Mouse (Mus musculus) layer of hippocampus, postnatal 14 days (tissue): ENCODE measurements around the gene Bcl11b. TPM values are rescaled to one million over a fixed set of nuclear protein-coding genes. Genes with fewer than 3 reads are reported as not detected.

ENCODE experiments used
- DNase-seq, 2 experiments: peaks; one replicate each; pipeline ENCODE4 v3.0.0; 2021 to 2022; ENCODE audit warnings: low spot score in 2 of 2, mixed read lengths in 1 of 2
- long read RNA-seq, 2 experiments: library from polyadenylated mRNA; stranded (forward); transcript quantifications; one replicate each; pipeline ENCODE4 v2.0.0; 2021
- total RNA-seq, 2 experiments: library from RNA; stranded (reverse); gene quantifications; 2 replicates each; pipeline ENCODE4 v1.2.3; 2021

The Bcl11b gene
- 100 to 1,000 TPM; 108 to 112 TPM for total RNA-seq
- long read RNA-seq, experiment 1, full-length matches to known transcripts, result 10 of 44 reads
- long read RNA-seq, experiment 1, partial matches to known transcripts, result 5 of 44 reads
- long read RNA-seq, experiment 1, other reads (novel, unspliced or antisense), result 29 of 44 reads
- long read RNA-seq, experiment 2, full-length matches to known transcripts, result 6 of 42 reads
- long read RNA-seq, experiment 2, partial matches to known transcripts, result 9 of 42 reads
- long read RNA-seq, experiment 2, other reads (novel, unspliced or antisense), result 27 of 42 reads

GRCm38 (mm10) chr12:108003483-108003882, at the start of gene Bcl11b:
Gene Bcl11b (minus strand): TSS chr12:108003602.
- DNase-seq, result no peak

DNA sequence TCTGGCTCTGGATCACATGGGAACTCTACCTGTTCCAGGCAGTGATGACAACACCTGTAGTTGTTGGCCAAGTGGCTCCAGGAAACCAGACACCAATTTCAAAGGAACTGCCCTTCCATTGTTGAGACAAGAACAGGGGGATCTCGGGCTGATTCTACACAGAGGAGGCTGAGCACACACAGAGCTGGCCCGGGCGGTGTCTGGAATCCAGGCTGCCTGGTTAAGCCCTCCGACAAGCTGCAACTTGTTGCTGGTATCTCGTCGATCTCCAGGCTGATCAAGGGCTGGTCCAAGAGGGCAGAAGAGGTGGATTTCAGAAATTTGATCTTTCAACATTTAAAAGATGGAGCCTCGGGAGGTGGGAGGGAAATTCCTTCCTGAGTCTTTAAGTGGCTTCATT, 47.6 kb upstream of the Bcl11b start:
- no peak for DNase-seq

GRCm38 (mm10) chr12:108049625-108050024, 46.2 kb upstream of the Bcl11b start:
- DNase-seq, result no peak

GRCm38 (mm10) chr12:108042239-108042571, 38.8 kb upstream of the Bcl11b start:
- DNase-seq, result no peak

GRCm38 (mm10) chr12:108041571-108042238, 38.3 kb upstream of the Bcl11b start:
- peak; percentile 73 to 80 for DNase-seq

DNA sequence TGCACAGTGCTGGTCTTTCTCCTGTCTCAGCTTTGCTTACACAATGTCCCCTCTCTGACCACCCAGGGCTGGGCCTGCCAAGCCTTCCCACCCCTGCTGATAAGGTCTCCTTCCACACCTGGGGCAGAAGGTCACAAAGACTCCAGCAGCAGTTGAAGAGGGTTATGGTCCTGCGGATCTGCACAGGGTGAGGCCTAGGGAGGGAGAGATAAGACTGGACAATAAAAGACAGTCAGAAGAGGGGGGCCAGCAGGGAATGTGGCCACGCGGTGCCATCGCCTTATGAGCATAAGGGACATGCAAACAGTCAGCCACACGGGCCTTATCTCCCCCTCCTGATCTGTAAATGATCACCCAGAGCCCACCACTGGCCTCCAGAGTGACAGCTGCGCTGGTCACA, 34.0 kb upstream of the Bcl11b start:
- no peak for DNase-seq

DNA sequence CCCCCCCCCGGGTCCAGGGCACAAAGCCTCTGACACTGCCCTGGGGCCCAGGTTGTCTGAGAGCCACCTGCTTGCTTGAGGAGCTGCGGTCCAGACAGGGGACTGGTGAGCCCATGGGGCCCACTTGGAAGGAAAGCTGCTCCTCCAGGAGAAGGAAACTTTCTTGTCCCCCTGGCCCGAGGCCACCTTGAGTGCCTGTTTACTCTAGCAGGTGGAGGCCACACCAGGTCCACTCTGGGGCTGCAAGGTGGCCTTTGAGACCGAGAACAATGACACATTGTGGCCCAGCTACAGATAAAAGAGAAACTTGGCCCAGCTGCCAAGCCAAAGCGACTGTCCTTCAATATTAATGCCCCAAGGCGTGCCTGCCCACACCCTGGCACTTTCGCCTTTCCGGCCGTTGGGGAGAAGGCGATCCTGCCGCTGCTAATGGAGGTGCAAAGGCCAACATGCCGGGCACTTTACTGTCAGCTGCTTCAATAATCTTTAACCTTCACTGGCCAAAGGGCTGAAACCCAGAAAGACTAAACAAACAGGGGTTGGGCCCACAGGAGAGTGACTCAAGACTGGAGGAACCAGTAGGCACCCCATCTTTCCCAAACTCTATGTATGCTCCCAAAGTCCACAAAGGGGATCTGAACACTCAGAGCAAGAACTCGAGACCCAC, 32.1 kb upstream of the Bcl11b start:
- DNase-seq, result no peak

DNA sequence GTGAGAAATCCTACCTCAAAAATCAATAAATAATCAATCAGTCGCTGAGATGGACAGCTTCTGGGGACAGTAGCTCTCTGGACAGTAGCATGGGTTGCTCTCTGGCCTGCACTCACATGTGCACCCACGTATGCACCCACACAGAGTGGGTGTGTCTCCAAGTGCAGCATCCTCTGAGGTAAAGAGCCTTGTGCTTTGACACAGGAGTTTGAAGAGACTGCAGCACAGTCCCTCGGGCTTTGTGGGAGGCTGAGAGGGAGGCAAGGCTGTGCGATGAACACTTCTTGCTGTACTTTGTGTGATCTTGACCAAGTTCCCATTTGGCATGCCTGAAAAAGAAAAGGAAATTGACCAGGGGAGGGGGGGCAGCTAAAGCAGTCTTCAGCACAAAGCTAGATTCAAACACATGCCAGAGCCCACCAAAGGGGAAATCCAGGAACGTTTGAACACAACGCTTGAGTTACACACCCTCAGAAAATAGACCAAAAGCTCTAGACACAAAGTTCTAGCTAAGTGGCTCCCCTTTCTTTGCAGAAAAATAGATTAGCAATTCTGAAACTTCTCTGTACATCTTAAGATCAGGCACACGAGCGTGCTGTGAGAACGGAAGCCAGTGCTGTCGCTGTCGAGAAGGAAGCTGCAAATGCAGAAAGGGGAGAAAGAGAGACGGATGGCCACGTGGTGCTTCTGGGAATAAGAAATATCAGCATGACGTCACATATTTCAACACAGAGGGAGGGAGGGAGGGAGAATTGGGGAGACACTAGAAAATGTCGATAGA, 19.6 kb upstream of the Bcl11b start:
- no peak for DNase-seq

DNA sequence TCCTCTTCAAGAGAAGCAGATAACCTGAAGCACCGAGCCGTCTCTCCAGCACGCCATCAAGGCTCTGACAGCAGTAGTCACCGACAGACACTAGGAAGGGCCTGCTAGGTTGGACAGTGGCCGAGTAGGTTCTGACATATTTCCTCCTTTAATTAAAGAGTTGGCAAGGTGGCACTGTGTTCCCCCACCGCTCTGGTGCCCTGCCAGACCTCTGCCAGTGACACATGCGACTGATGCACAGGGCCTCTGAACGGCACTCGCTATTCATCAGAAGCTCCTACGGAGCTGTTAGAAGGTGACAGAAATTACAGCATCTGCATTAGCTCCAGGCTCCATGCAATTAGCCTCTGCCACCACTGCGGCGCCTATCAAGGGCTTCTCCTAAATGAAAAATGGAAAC, 8.6 kb upstream of the Bcl11b start:
- DNase-seq, result no peak

- no peak for DNase-seq
These were observed 6.9 kb upstream of the Bcl11b start for GRCm38 (mm10) chr12:108010346-108010745.

- no peak for DNase-seq
These were observed 5.8 kb upstream of the Bcl11b start for GRCm38 (mm10) chr12:108009156-108009555.

- peak; percentile 81 to 88 for DNase-seq
These were observed 2.6 kb upstream of the Bcl11b start for GRCm38 (mm10) chr12:108005816-108006626.

DNA sequence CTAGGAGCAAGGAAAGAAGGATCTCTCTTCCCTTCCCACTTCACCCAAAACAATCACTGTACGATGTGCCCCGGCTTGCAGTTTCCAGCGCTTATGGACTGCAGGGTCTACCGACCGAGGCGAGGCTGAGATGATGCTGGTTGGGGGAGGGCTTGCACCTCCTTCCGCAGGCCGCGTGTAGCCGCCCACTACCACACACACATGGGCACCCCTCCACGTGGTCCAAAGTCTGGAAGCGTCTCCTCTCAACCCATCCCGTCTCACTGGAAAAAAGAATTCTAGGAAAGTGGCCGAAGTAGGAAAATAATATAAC, 2.0 kb upstream of the Bcl11b start:
- no peak for DNase-seq

DNA sequence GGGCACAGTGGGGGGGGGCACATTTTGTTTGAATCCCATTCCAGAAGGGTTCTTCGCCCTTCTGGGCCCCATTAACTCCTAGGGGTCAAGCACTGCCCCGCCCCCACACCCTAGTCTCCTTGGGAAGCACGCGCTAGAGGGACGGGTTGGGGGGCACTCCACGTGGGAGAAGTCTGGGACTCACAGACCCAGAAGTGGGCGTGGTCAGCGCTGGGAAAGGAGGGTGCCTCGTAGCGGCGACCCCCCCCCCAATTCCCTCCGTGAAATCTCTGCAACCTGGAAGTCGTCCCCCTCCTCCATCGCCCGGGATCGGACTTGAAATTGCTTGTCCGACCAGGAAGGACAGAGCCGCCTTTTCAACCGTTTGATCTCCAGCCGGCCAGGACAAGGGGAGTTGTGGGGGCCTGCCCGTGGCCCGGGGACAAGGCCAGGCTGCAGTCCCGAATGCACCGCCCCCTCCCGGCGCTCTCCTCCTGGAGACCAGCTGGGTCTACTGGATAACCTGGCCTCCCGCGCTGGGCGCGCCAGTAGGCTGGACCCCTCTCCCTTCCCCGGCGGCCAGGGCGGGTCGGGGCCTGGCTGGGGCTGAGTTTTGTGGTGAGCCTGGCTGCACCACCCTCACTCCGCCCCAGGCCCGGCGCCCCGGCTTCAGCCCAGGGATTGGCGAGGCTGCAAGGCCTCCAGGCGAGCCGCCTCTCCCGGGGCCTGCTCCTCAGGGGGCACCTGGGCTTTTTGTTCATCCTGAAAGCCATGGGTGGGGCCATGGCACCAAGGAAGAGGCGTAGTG, 1.5 kb upstream of the Bcl11b start:
- DNase-seq, result no peak

DNA sequence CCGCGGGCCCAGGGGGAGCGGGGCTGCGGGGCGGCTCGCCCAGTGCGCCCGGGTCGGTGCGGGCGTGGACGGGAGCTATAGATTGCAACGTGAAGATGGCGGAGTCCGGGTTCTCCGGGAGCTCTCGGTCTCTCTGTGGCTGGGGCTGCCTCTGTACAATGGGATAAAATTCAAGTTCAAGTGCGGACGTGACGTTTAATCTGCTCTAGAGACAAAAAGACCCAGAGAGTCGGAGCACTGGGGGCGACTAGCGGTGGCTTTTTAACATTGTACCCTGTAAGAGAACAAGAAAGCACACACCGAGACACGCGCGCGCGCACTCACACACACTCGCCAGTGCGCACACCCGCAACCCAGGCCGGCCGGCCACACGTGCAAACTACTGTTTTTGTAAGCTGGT, 526 bp upstream of the Bcl11b start:
- DNase-seq, result peak; percentile 73 to 87

GRCm38 (mm10) chr12:108002436-108003189, 789 bp downstream of the Bcl11b start:
- no peak for DNase-seq

- DNase-seq, result no peak
These were observed 1.6 kb downstream of the Bcl11b start for GRCm38 (mm10) chr12:108001652-108002340.

- DNase-seq, result no peak
These were observed 2.7 kb downstream of the Bcl11b start for GRCm38 (mm10) chr12:108000715-108001080.
